Mouse (Mus musculus): ENCODE results near the gene Ccdc155. TPM values are rescaled to one million over a fixed set of nuclear protein-coding genes. Genes with fewer than 3 reads are reported as not detected.

Gene Ccdc155
- polyA plus RNA-seq, 1 experiment, result 4.1 TPM

- Histone ChIP-seq H3K4me3 (replicated peaks; ENCODE audit: extremely low read depth, low read depth, low read length) (no peak overlapping the region), H3K4me1 (ENCODE audit: control insufficient read depth, insufficient read depth, low read length) (no peaks in the 10 kb centered on the region; the same call in 1 of the 2 replicates)
- no peak for DNase-seq
- WGBS, result 6% methylated on average over 11 of the region's 11 CpGs
- TF ChIP-seq CTCF (IDR thresholded peaks at IDR 0.05; ENCODE audit: insufficient read depth, low read length) (no peak), POLR2A (IDR thresholded peaks at IDR 0.05; ENCODE audit: borderline replicate concordance, extremely low read depth, low read depth, low read length) (no peak)
These were observed 22.1 kb downstream of the Ccdc155 start for GRCm38 (mm10) chr7:45182606-45183005.

GRCm38 (mm10) chr7:45182199-45182601, 22.5 kb downstream of the Ccdc155 start:
- TF ChIP-seq CTCF (IDR thresholded peaks at IDR 0.05; ENCODE audit: insufficient read depth, low read length) (no peak), POLR2A (IDR thresholded peaks at IDR 0.05; ENCODE audit: borderline replicate concordance, extremely low read depth, low read depth, low read length) (peak; percentile 38; the same call in 1 of the 2 replicates)
- peak overlapping the region; percentile 36 for H3K4me3 ChIP-seq (replicated peaks; ENCODE audit: extremely low read depth, low read depth, low read length)
- under 1% methylated on average over 34 of the region's 34 CpGs for WGBS
- peak; percentile 86 for DNase-seq
- H3K4me1 ChIP-seq (ENCODE audit: control insufficient read depth, insufficient read depth, low read length), result no peaks in the 10 kb centered on the region; the same call in 1 of the 2 replicates

- TF ChIP-seq CTCF (IDR thresholded peaks at IDR 0.05; ENCODE audit: insufficient read depth, low read length), result no peak
- TF ChIP-seq POLR2A (IDR thresholded peaks at IDR 0.05; ENCODE audit: borderline replicate concordance, extremely low read depth, low read depth, low read length), result no peak
- no peaks in the 10 kb centered on the region; the same call in 1 of the 2 replicates for H3K4me1 ChIP-seq (ENCODE audit: control insufficient read depth, insufficient read depth, low read length)
- no peak overlapping the region for H3K4me3 ChIP-seq (replicated peaks; ENCODE audit: extremely low read depth, low read depth, low read length)
- 3% methylated on average over 35 of the region's 35 CpGs for WGBS
- no peak for DNase-seq
These were observed 23.2 kb downstream of the Ccdc155 start for GRCm38 (mm10) chr7:45181540-45181939.

- Histone ChIP-seq H3K4me1 (ENCODE audit: control insufficient read depth, insufficient read depth, low read length) (no peaks in the 10 kb centered on the region; the same call in 1 of the 2 replicates), H3K4me3 (replicated peaks; ENCODE audit: extremely low read depth, low read depth, low read length) (no peak within 1 kb of the TSS)
- 28% methylated on average over 20 of the region's 20 CpGs for WGBS
- TF ChIP-seq CTCF (IDR thresholded peaks at IDR 0.05; ENCODE audit: insufficient read depth, low read length), result no peak
- no peak for TF ChIP-seq POLR2A (IDR thresholded peaks at IDR 0.05; ENCODE audit: borderline replicate concordance, extremely low read depth, low read depth, low read length)
- DNase-seq, result no peak
These were observed 23.7 kb downstream of the Ccdc155 start, which contains the start of gene Pth2 for GRCm38 (mm10) chr7:45180896-45181477. Gene Pth2, plus strand, starts transcription at chr7:45180995.

GRCm38 (mm10) chr7:45179469-45179868, 25.2 kb downstream of the Ccdc155 start, which contains the start of gene Gfy:
Gene Gfy, minus strand, starts transcription at chr7:45179569.
- WGBS, result 28% methylated on average over 7 of the region's 7 CpGs
- no peaks in the 10 kb centered on the region; the same call in 1 of the 2 replicates for H3K4me1 ChIP-seq (ENCODE audit: control insufficient read depth, insufficient read depth, low read length)
- no peak within 1 kb of the TSS for H3K4me3 ChIP-seq (replicated peaks; ENCODE audit: extremely low read depth, low read depth, low read length)
- no peak for DNase-seq
- TF ChIP-seq POLR2A (IDR thresholded peaks at IDR 0.05; ENCODE audit: borderline replicate concordance, extremely low read depth, low read depth, low read length) (no peak), CTCF (IDR thresholded peaks at IDR 0.05; ENCODE audit: insufficient read depth, low read length) (no peak)

- no peak for DNase-seq
- Histone ChIP-seq H3K4me1 (ENCODE audit: control insufficient read depth, insufficient read depth, low read length) (no peaks in the 10 kb centered on the region; the same call in 1 of the 2 replicates), H3K4me3 (replicated peaks; ENCODE audit: extremely low read depth, low read depth, low read length) (no peak overlapping the region)
- no peak for TF ChIP-seq POLR2A (IDR thresholded peaks at IDR 0.05; ENCODE audit: borderline replicate concordance, extremely low read depth, low read depth, low read length)
- TF ChIP-seq CTCF (IDR thresholded peaks at IDR 0.05; ENCODE audit: insufficient read depth, low read length), result no peak
- WGBS, result 25% methylated on average over 7 of the region's 7 CpGs
These were observed 26.1 kb downstream of the Ccdc155 start for GRCm38 (mm10) chr7:45178550-45178949.

- Histone ChIP-seq H3K4me3 (replicated peaks; ENCODE audit: extremely low read depth, low read depth, low read length) (no peak overlapping the region), H3K4me1 (ENCODE audit: control insufficient read depth, insufficient read depth, low read length) (no peaks in the 10 kb centered on the region)
- DNase-seq, result no peak
- no peak for TF ChIP-seq CTCF (IDR thresholded peaks at IDR 0.05; ENCODE audit: insufficient read depth, low read length)
- WGBS, result 3% methylated on average over 30 of the region's 31 CpGs
These were observed 28.3 kb downstream of the Ccdc155 start for GRCm38 (mm10) chr7:45176356-45176755.

- Histone ChIP-seq H3K4me1 (ENCODE audit: control insufficient read depth, insufficient read depth, low read length) (no peaks in the 10 kb centered on the region), H3K4me3 (replicated peaks; ENCODE audit: extremely low read depth, low read depth, low read length) (no peak overlapping the region)
- 3% methylated on average over 23 of the region's 23 CpGs for WGBS
- TF ChIP-seq POLR2A (IDR thresholded peaks at IDR 0.05; ENCODE audit: borderline replicate concordance, extremely low read depth, low read depth, low read length) (no peak), CTCF (IDR thresholded peaks at IDR 0.05; ENCODE audit: insufficient read depth, low read length) (no peak)
- DNase-seq, result no peak
These were observed 28.8 kb downstream of the Ccdc155 start for GRCm38 (mm10) chr7:45175929-45176328.

- TF ChIP-seq CTCF (IDR thresholded peaks at IDR 0.05; ENCODE audit: insufficient read depth, low read length), result no peak
- no peak for TF ChIP-seq POLR2A (IDR thresholded peaks at IDR 0.05; ENCODE audit: borderline replicate concordance, extremely low read depth, low read depth, low read length)
- WGBS, result 6% methylated on average over 13 of the region's 13 CpGs
These were observed 29.3 kb downstream of the Ccdc155 start for GRCm38 (mm10) chr7:45175398-45175797.

More at GRCm38 (mm10) chr7:45175398-45175797, 29.3 kb downstream of the Ccdc155 start:
- Histone ChIP-seq H3K4me1 (ENCODE audit: control insufficient read depth, insufficient read depth, low read length) (no peaks in the 10 kb centered on the region), H3K4me3 (replicated peaks; ENCODE audit: extremely low read depth, low read depth, low read length) (no peak overlapping the region)
- DNase-seq, result no peak
